ENCODE assay signal across 27 mouse cellular contexts in the genomic region with DNA sequence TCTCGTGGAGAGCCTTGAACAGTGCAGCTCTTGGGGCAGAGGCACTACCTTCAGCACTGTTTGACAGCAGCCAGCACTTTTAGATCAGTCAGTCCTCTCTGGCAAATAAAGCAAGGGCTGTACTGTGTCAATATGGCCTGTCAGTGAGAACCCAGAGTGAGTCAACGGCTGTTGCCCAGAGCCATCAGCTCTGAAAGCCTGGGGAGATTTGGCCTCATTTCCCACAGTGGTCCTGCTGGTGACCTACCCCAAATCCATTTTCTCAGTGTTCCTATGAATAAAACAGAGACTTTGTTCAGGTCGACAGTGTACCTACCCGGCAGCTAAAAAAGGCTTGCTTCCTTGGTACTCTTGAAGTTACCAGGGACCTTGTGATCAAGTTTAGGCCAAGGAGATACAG. TPM values are rescaled to one million over a fixed set of nuclear protein-coding genes. Genes with fewer than 3 reads are reported as not detected.
DNase-seq lines count a peak whose midpoint lies in the region; ATAC-seq and TF ChIP-seq lines count a peak whose summit lies in the region.
"Had no signal": no experiment of that assay in that cellular context is flagged by ENCODE, and none has a peak within 500 bp of the region (broad histone marks: within the 10 kb centered on the region; RNA-seq: fewer than 3 reads in every experiment).

No protein-coding gene starts in this region.

- no peaks in the 10 kb centered on the region for H3K27me3 ChIP-seq in forebrain, embryonic 16.5 days (replicated peaks; ENCODE audit: control insufficient read depth, insufficient read depth, low read length)
- no peaks in the 10 kb centered on the region for H3K27me3 ChIP-seq in forebrain, embryonic 15.5 days
- H3K27me3 ChIP-seq: embryonic facial prominence, embryonic 15.5 days; forebrain, embryonic 13.5 days; heart, embryonic 12.5 days; kidney, embryonic 15.5 days; lung, embryonic 15.5 days; Patski had no signal

- H3K9ac ChIP-seq in forebrain, embryonic 16.5 days (replicated peaks; ENCODE audit: low read depth, low read length): no peak overlapping the region
- no peak overlapping the region for H3K9ac ChIP-seq in forebrain, embryonic 15.5 days (replicated peaks)
- H3K9ac ChIP-seq: embryonic facial prominence, embryonic 15.5 days; forebrain, embryonic 13.5 days; heart, embryonic 12.5 days; kidney, embryonic 15.5 days; liver, embryonic 14.5 days; lung, embryonic 15.5 days had no signal

- H3K4me2 ChIP-seq in forebrain, embryonic 16.5 days (ENCODE audit: low read length): no peak overlapping the region
- H3K4me2 ChIP-seq in forebrain, embryonic 15.5 days (replicated peaks): no peak overlapping the region
- H3K4me2 ChIP-seq: embryonic facial prominence, embryonic 15.5 days; forebrain, embryonic 13.5 days; heart, embryonic 12.5 days; kidney, embryonic 15.5 days; lung, embryonic 15.5 days; midbrain, embryonic 11.5 days had no signal

- no peak overlapping the region for H3K4me3 ChIP-seq in forebrain, embryonic 16.5 days (replicated peaks; ENCODE audit: low read length)
- no peak overlapping the region for H3K4me3 ChIP-seq in forebrain, embryonic 15.5 days
- no peak overlapping the region for H3K4me3 ChIP-seq in left cerebral cortex, adult 2 months
- no peak overlapping the region for H3K4me3 ChIP-seq in olfactory bulb, adult 2 months (ENCODE audit: insufficient read depth, low read depth, low read length)
- H3K4me3 ChIP-seq: embryonic facial prominence, embryonic 10.5 days; embryonic facial prominence, embryonic 15.5 days; forebrain, embryonic 13.5 days; gastrocnemius, adult 2 months; heart, adult 2 months; heart, embryonic 12.5 days; hindbrain, embryonic 10.5 days; kidney, embryonic 15.5 days; lung, embryonic 15.5 days had no signal

- TF ChIP-seq POLR2A in olfactory bulb, adult 2 months (IDR thresholded peaks at IDR 0.05; ENCODE audit: insufficient read depth, low read depth, low read length): no peak

- H3K4me1 ChIP-seq in forebrain, embryonic 16.5 days (replicated peaks; ENCODE audit: control insufficient read depth, insufficient read depth, low read length): peaks cover 19% of the 10 kb centered on the region
- H3K4me1 ChIP-seq in forebrain, embryonic 15.5 days: peaks cover 19% of the 10 kb centered on the region
- peaks cover 23% of the 10 kb centered on the region for H3K4me1 ChIP-seq in olfactory bulb, adult 2 months (ENCODE audit: control insufficient read depth, insufficient read depth, low read length)
- H3K4me1 ChIP-seq: heart, embryonic 12.5 days; kidney, embryonic 15.5 days had no signal

- intact Hi-C loops in left cerebral cortex, adult 2 months (cut with DNase I): loop anchor here (2.0 to 10.0 kb wide), 3 partner anchors 55 to 157 kb away; a partner anchor contains a TSS
- intact Hi-C loops in left cerebral cortex, postnatal 4 days (cut with DNase I): no loop called here
- intact Hi-C loops in heart, postnatal 25 days (cut with DNase I): loop anchor here (10.0 kb wide), 1 partner anchor 437 kb away; no protein-coding TSS in a partner anchor

- no peaks in the 10 kb centered on the region for H3K9me3 ChIP-seq in forebrain, embryonic 16.5 days (ENCODE audit: control insufficient read depth, low read length)
- no peaks in the 10 kb centered on the region for H3K9me3 ChIP-seq in forebrain, embryonic 15.5 days
- H3K9me3 ChIP-seq: embryonic facial prominence, embryonic 10.5 days; embryonic facial prominence, embryonic 15.5 days; forebrain, embryonic 13.5 days; heart, embryonic 12.5 days; hindbrain, embryonic 10.5 days; kidney, embryonic 15.5 days; lung, embryonic 15.5 days had no signal

- H3K27ac ChIP-seq in forebrain, embryonic 16.5 days (ENCODE audit: low read length): no peak overlapping the region
- H3K27ac ChIP-seq in forebrain, embryonic 15.5 days (replicated peaks): no peak overlapping the region
- peak overlapping the region; percentile 81 for H3K27ac ChIP-seq in left cerebral cortex, adult 2 months
- H3K27ac ChIP-seq in olfactory bulb, adult 2 months (ENCODE audit: insufficient read depth, low read depth, low read length): peak overlapping the region; percentile 91
- H3K27ac ChIP-seq: embryonic facial prominence, embryonic 10.5 days; embryonic facial prominence, embryonic 15.5 days; forebrain, embryonic 13.5 days; gastrocnemius, adult 2 months; heart, adult 2 months; hindbrain, embryonic 10.5 days; kidney, embryonic 15.5 days; liver, embryonic 14.5 days; lung, embryonic 15.5 days had no signal

- 0 out of 2 replicates have a peak, but pooled peaks have one; percentile 12 for ATAC-seq in forebrain, embryonic 16.5 days
- no peak for ATAC-seq in forebrain, embryonic 15.5 days (replicated peaks)
- ATAC-seq: forebrain, embryonic 13.5 days; midbrain, embryonic 16.5 days; Patski had no signal

- no peak for DNase-seq in left cerebral cortex, adult 2 months (ENCODE audit: extremely low spot score in 1 of 2, low spot score in 2 of 2)
- DNase-seq in left cerebral cortex, postnatal 4 days: no peak
- peak; percentile 64 for DNase-seq in cerebellum, adult 9-11 months
- no peak for DNase-seq in thymus, postnatal 0 days (ENCODE audit: low spot score)
- DNase-seq in heart, postnatal 25 days (ENCODE audit: low spot score): no peak
- DNase-seq: adrenal gland, postnatal 14 days; gastrocnemius, adult 2 months; gastrocnemius, postnatal 36 days; heart, adult 2 months; kidney, adult 11 months; liver; spleen, adult 18-20 months; thymus, postnatal 25 days had no signal

- WGBS in forebrain, embryonic 16.5 days: 71% methylated on average over 4 of the region's 4 CpGs
- 64% methylated on average over 4 of the region's 4 CpGs for WGBS in forebrain, embryonic 15.5 days
- WGBS in olfactory bulb, adult 2 months: 31% methylated on average over 4 of the region's 4 CpGs

- no peaks in the 10 kb centered on the region for H3K36me3 ChIP-seq in forebrain, embryonic 16.5 days (ENCODE audit: control insufficient read depth, insufficient read depth)
- no peaks in the 10 kb centered on the region for H3K36me3 ChIP-seq in forebrain, embryonic 15.5 days
- H3K36me3 ChIP-seq: embryonic facial prominence, embryonic 10.5 days; embryonic facial prominence, embryonic 15.5 days; heart, embryonic 12.5 days; hindbrain, embryonic 10.5 days; kidney, embryonic 15.5 days; lung, embryonic 15.5 days had no signal

- TF ChIP-seq CTCF in left cerebral cortex, adult 2 months (IDR thresholded peaks at IDR 0.05): no peak
- no peak for TF ChIP-seq CTCF in olfactory bulb, adult 2 months (IDR thresholded peaks at IDR 0.05; ENCODE audit: insufficient read depth, low read depth, low read length)

RNA-seq across cellular contexts. Expression of a gene that starts 21.1 kb away (rescaled TPM):
- 13.4 and 14.3 TPM in 2 replicates for polyA plus RNA-seq in forebrain, embryonic 16.5 days (2015; fragmentation: Nextera tagmentation; extraction: Ambion mirVana)
- polyA plus RNA-seq in forebrain, embryonic 15.5 days (2015; fragmentation: Nextera tagmentation; extraction: Ambion mirVana): 14.4 and 14.8 TPM in 2 replicates
- 1 to 10 TPM; 7.7 to 8.1 TPM for total RNA-seq in left cerebral cortex, adult 2 months (2021)
- total RNA-seq in left cerebral cortex, postnatal 4 days (2021): 1 to 10 TPM; 7.6 to 7.7 TPM
- not detected in 2 replicates for polyA plus RNA-seq in olfactory bulb, adult 2 months (2012; ENCODE audit: insufficient read depth, insufficient read length, low replicate concordance, missing spikeins)
- 5.7 and 6.2 TPM in 2 replicates for polyA plus RNA-seq in thymus, postnatal 0 days (2015; fragmentation: Nextera tagmentation; extraction: Ambion mirVana)
- 1 to 10 TPM; 9.4 to 9.5 TPM for total RNA-seq in heart, postnatal 25 days (2021)

RNA-seq across cellular contexts. Expression of a gene that starts 54.5 kb away (rescaled TPM):
- polyA plus RNA-seq in forebrain, embryonic 16.5 days (2015; fragmentation: Nextera tagmentation; extraction: Ambion mirVana): 13.2 and 15.0 TPM in 2 replicates
- polyA plus RNA-seq in forebrain, embryonic 15.5 days (2015; fragmentation: Nextera tagmentation; extraction: Ambion mirVana): 17.2 and 18.3 TPM in 2 replicates
- 10 to 100 TPM; 86.6 to 93.4 TPM for total RNA-seq in left cerebral cortex, adult 2 months (2021)
- total RNA-seq in left cerebral cortex, postnatal 4 days (2021): 10 to 100 TPM; 37.2 to 39.0 TPM
- polyA plus RNA-seq in olfactory bulb, adult 2 months (2012; ENCODE audit: insufficient read depth, insufficient read length, low replicate concordance, missing spikeins): 271 TPM in 1 of 2 replicates, not detected in the other
- polyA plus RNA-seq in thymus, postnatal 0 days (2015; fragmentation: Nextera tagmentation; extraction: Ambion mirVana): 4.5 and 4.8 TPM in 2 replicates
- total RNA-seq in heart, postnatal 25 days (2021): 10 to 100 TPM; 26.1 to 27.9 TPM

Comparison
In these comparisons a context has a peak if more than half of its experiments do, and no peak if none do; other contexts are left out.
1. H3K27ac ChIP-seq: peak in left cerebral cortex, adult 2 months (single experiment) and olfactory bulb, adult 2 months (single experiment); none in forebrain, embryonic 16.5 days (single experiment) and forebrain, embryonic 15.5 days (single experiment).